Mouse (Mus musculus): ENCODE measurements at regions not wholly inside any gene's neighbourhood (a gene's known extent, or its start where the extent isn't known, plus 50 kb on each side); places are given as distances from the start of the nearest gene placed in this dataset.
"Not testable (repeated sequence)": the region's sequence is repeated elsewhere in the genome, so short reads cannot be mapped to it uniquely, and the experiment has no call there.

- no peak for DNase-seq (ENCODE audit: low read depth)
Observed at GRCm38 (mm10) chr17:27318969-27319695, 114.9 kb upstream of the Lemd2 start.

- no peak for DNase-seq (ENCODE audit: low read depth)
Observed at GRCm38 (mm10) chr17:27317576-27318277, 113.5 kb upstream of the Lemd2 start.

- no peak for DNase-seq (ENCODE audit: low read depth)
Observed at GRCm38 (mm10) chr17:27316711-27317575, 112.7 kb upstream of the Lemd2 start.

GRCm38 (mm10) chr17:27315947-27316628 lies 111.8 kb upstream of the Lemd2 start:
- DNase-seq (ENCODE audit: low read depth): no peak

DNA sequence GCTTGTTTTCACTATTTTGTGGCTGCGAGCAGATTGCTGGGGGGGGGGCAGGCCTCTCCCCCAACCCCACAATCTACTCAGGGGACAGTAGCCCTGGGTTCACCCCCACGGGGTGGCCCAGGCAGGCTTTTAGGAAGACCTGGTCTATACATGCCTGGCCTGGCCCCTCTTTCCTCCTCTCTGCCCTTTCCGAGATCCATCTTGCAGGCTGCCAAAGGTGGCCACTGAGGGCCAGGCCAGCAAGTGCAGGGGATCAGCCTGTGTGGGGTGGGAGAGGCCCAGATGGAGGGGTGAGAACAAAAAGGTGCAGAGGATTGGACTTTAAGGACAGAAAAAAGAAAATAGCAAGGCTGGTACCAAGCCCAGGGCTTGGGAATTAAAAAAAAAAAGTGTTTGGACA lies 111.2 kb upstream of the Lemd2 start:
- DNase-seq (ENCODE audit: low read depth): no peak

DNA sequence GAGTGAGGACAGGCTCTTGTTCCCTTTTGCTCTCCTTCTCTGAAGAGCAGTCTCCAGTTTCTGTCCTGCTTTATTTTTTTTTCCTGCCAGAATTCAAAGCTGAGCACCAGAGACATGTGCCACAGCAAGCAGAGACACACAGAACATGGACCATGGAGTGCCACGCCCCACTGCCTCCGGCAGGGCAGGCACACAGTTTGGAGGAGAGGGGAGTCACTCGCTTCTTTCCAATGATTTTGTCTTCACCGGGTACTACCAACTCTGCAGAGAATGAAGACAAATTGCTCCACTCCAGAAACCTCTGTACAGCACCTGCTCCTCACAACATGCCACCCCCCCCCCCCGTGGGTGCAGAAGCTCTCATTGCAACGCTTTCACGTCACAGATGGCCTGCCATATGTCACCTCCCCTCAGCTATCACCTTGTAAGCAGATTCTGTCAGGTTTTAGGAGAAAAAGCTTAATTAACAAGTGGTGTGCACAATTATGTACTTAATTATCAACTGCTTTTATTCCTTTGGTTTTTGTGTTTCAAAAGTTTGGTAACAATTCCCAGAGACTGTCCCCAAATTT lies 110.6 kb upstream of the Lemd2 start:
- DNase-seq (ENCODE audit: low read depth): no peak

GRCm38 (mm10) chr17:27308933-27309332 lies 104.7 kb upstream of the Lemd2 start:
- no peak for DNase-seq (ENCODE audit: low read depth)

DNA sequence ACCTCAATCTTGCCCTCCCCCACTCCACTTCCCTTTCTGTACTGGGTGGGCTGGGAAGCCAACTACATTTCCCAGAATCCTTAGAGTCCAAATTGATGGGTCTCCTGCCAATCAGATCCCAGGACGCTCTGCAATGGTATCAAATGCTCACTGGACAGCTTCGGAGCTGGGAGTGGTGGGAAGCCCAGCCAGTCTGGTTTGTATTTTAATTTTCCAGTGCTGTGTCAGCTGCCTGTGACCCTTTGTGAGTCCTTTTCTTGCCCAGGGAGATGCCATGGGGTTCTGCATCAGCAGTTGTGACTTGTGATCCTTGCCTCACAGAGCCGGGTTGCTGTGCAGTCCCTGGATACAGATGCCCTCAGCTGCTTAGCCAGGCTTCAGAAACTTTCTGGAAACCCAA lies 100.6 kb upstream of the Lemd2 start:
- DNase-seq (ENCODE audit: low read depth): no peak

DNA sequence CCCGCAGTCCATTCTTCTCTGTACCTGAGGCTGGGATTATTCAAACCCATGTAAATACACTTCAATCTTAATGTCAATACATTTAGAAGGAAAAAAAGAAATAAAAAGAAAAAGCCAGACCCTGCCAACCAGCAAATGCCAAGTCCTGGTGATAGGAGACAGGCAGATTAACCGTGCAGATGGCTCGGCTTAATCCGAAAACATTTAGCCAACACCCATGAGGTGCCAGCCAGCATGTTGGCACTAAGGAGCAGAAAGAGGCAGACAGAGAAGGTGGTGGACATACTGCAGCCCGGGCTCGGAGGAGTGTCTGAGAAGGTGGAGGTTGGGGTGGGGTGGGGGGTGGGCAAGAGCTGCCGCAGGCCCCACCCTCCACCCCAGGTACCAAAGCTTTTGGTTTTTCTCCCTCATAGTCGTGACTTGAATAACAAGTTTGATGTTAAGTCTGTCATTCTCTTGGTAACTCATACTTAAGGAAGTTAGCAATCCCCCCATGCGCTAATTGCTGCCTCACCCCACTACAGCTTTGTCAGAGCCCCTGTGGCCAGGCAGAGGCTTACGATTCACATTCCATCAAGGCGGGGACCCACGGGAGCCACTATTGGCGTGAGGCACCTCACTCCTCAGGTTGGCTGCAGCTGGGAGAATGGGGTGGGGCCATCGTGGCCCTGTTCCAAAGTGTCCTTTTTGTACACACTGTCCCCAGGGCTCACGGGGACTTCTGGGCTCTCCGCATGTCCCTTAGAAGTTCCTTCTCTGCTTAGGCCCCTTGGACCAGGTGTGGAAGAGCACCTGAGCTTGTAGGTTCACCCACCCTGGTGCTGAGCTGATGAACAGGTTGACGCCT lies 99.6 kb upstream of the Lemd2 start:
- DNase-seq (ENCODE audit: low read depth): no peak

GRCm38 (mm10) chr17:27303061-27303460 lies 98.8 kb upstream of the Lemd2 start:
- DNase-seq (ENCODE audit: low read depth): no peak

- DNase-seq (ENCODE audit: low read depth): no peak
Observed at GRCm38 (mm10) chr17:27301376-27301775, 97.1 kb upstream of the Lemd2 start.

- DNase-seq (ENCODE audit: low read depth): no peak
Observed at GRCm38 (mm10) chr17:27299297-27299696, 95.0 kb upstream of the Lemd2 start.

GRCm38 (mm10) chr17:27298351-27298750 lies 94.1 kb upstream of the Lemd2 start:
- DNase-seq (ENCODE audit: low read depth): no peak

DNA sequence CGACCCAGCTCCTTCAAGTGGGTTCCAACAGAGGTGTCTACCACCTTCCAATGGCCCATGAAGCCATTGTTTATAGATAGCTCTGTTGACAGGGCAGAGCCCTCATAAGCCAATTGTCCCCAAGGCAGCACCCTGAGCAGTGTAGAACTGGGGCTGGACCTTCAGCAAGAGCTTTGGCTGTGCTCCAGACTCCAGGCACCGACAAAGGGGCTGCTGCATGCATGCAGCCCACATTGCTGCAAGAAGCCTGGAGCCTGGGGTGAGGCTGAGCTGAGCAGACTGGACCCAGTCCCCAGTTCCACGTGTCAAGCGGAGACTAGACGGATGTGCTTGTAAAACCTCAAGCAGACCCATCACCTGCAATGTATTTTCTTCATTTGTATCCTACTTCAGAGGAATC lies 91.9 kb upstream of the Lemd2 start:
- DNase-seq (ENCODE audit: low read depth): no peak

GRCm38 (mm10) chr17:27294208-27294604 lies 89.9 kb upstream of the Lemd2 start:
- no peak for DNase-seq (ENCODE audit: low read depth)

DNA sequence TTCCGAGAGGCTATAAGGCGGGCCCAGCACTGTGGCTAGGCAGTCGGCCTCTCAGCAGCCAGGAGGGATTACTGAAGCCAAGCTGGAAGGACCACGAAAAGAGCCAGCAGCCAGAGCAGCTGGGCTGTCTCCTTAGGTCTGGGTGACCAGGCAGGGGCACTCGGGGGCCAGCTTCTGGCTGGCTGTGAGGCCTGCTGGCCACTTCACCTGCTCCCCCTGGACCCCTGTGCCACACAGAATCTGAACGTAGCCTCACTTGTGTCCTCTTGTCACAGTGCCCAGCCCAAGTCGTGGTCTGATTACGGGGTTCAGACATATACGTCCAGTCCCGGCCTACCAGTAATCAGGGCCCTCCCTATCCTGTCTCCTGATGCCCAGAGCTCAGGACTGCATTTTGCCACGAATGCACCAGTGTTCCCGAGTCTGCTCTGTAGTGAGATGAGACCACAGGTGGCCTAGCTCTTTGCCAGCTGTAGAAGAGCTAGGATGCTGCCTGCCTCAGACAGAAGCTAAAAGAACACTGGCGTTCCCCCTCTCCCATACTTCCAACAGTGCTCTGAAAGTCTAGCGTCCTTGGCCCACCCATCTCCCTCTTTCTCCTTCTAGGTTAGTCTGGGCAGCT lies 89.4 kb upstream of the Lemd2 start:
- no peak for DNase-seq (ENCODE audit: low read depth)

DNA sequence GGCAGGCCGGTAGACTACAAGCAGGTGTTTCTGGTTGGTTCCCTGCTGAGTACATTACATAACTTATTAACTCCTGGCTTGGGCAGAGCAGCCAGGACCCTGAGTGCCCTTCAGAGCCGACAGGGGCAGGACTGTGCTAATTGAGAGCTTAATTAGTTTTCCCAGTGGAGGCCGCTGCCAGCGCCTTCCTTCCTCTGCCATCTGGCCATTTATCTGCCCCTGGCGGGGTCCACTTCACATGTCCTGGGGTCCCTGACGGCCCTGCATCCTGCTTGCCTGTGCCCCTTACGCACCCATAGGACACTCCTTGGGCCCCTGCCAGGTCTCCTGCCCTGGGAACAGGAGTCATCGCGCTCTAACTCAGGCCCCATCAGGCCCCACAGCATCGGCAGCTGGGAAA lies 87.4 kb upstream of the Lemd2 start:
- no peak for DNase-seq (ENCODE audit: low read depth)

DNA sequence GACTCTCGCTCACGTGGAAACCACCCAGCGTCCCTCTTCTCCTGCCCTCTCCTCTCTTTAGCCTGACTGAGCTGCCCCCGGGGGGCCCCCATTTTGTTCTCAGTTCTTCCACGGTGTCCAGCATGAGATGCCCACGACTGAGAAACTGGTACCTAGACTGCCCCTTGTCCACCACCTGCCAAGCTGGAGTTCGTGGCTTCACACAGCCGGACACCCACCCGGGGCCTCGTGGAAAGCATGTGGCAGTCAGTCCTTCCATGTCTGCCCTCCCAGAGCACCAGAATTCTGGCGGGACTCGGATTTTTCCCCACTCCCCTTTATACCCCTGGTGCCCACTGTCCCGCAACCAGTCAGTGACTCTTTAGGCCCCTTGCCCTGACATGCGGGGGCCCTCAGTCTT lies 86.9 kb upstream of the Lemd2 start:
- DNase-seq (ENCODE audit: low read depth): no peak

DNA sequence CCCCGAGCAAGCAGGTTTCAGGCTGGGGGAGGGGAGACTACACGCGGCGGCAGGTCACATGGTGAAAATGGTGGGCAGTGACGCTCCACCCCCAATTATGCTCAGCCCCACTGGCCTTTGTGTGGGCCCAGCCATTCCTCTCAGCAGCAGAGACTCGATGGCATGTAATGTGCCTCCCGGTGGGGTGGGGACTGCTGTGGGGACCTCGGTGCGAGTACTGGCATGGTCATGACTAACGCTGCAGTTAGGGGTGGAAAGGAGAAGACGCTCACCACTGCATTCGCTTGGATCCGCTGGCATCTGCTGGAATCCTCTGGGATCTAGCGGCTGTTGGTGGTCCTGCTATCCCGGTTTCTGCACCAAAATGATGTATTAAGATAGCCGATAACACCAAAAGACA lies 86.0 kb upstream of the Lemd2 start:
- DNase-seq (ENCODE audit: low read depth): no peak

GRCm38 (mm10) chr17:27289804-27290203 lies 85.5 kb upstream of the Lemd2 start:
- DNase-seq (ENCODE audit: low read depth): not testable (repeated sequence)
